Mouse (Mus musculus) layer of hippocampus, adult 9-10 months (tissue): ENCODE measurements around the gene Tmem151a.
"Not testable (repeated sequence)": the region's sequence is repeated elsewhere in the genome, so short reads cannot be mapped to it uniquely, and the experiment has no call there.

Source experiments
- DNase-seq: peaks from one replicate; pipeline ENCODE4 v3.0.0; 2022; ENCODE audit warnings: low spot score

Tmem151a gene

GRCm38 (mm10) chr19:5094243-5094632 lies 8.9 kb upstream of the Tmem151a start:
- DNase-seq: peak; percentile 93

GRCm38 (mm10) chr19:5093481-5094242 lies 8.3 kb upstream of the Tmem151a start:
- no peak for DNase-seq

GRCm38 (mm10) chr19:5092083-5092482 lies 6.8 kb upstream of the Tmem151a start:
- DNase-seq: no peak

- DNase-seq: no peak
Observed at GRCm38 (mm10) chr19:5089324-5089723, 4.0 kb upstream of the Tmem151a start.

GRCm38 (mm10) chr19:5087884-5088728 lies 2.8 kb upstream of the Tmem151a start, which contains the start of gene Yif1a:
TSS of gene Yif1a (plus strand) at chr19:5088538.
- DNase-seq: peak; percentile 99

- DNase-seq: not testable (repeated sequence)
Observed at GRCm38 (mm10) chr19:5086533-5086932, 1.2 kb upstream of the Tmem151a start.

- DNase-seq: no peak
Observed at GRCm38 (mm10) chr19:5084834-5085144, 542 bp downstream of the Tmem151a start.

GRCm38 (mm10) chr19:5083961-5084833 lies 1.1 kb downstream of the Tmem151a start:
- no peak for DNase-seq

GRCm38 (mm10) chr19:5082596-5082995 lies 2.7 kb downstream of the Tmem151a start:
- no peak for DNase-seq

GRCm38 (mm10) chr19:5082005-5082404 lies 3.3 kb downstream of the Tmem151a start:
- no peak for DNase-seq

GRCm38 (mm10) chr19:5079279-5079678 lies 6.1 kb downstream of the Tmem151a start:
- DNase-seq: no peak

- DNase-seq: no peak
Observed at GRCm38 (mm10) chr19:5073518-5073917, 11.8 kb downstream of the Tmem151a start.

- no peak for DNase-seq
Observed at GRCm38 (mm10) chr19:5073028-5073427, 12.3 kb downstream of the Tmem151a start.

- no peak for DNase-seq
Observed at GRCm38 (mm10) chr19:5072389-5073019, 12.8 kb downstream of the Tmem151a start.

- no peak for DNase-seq
Observed at GRCm38 (mm10) chr19:5071545-5072369, 13.6 kb downstream of the Tmem151a start.

- DNase-seq: no peak
Observed at GRCm38 (mm10) chr19:5071077-5071476, 14.3 kb downstream of the Tmem151a start.

- DNase-seq: no peak
Observed at GRCm38 (mm10) chr19:5069978-5070377, 15.4 kb downstream of the Tmem151a start.

- DNase-seq: no peak
Observed at GRCm38 (mm10) chr19:5069486-5069885, 15.8 kb downstream of the Tmem151a start.

GRCm38 (mm10) chr19:5068570-5069234 lies 16.6 kb downstream of the Tmem151a start:
- DNase-seq: no peak

GRCm38 (mm10) chr19:5067867-5068569 lies 17.3 kb downstream of the Tmem151a start, which contains the start of gene Cd248:
TSS of gene Cd248 (plus strand) at chr19:5068078.
- no peak for DNase-seq
